Mouse (Mus musculus) kidney, adult 2 months (tissue): ENCODE results near the gene Pla2g1b. TPM values are rescaled to one million over a fixed set of nuclear protein-coding genes. Genes with fewer than 3 reads are reported as not detected.

ENCODE experiments used
- DNase-seq: peaks from one replicate; pipeline ENCODE4 v3.0.0; 2021
- H3K27ac ChIP-seq: fragments of 200-500 bp; 2 replicates; pipeline ENCODE4 v1.5.1; 2012; ENCODE audit warnings: low read depth, low read length, control low read depth, inconsistent platforms; ENCODE audit not compliant: insufficient read depth
- H3K27me3 ChIP-seq: fragments of 200-500 bp; replicated peaks from 2 replicates; pipeline ENCODE4 v1.6.1; 2012; ENCODE audit warnings: mild to moderate bottlenecking, moderate library complexity, low read length, inconsistent platforms; ENCODE audit not compliant: control insufficient read depth, insufficient read depth
- H3K36me3 ChIP-seq: fragments of 200-500 bp; 2 replicates; pipeline ENCODE4 v1.6.1; 2012; ENCODE audit warnings: mild to moderate bottlenecking, moderate library complexity, low read length, inconsistent platforms; ENCODE audit not compliant: control insufficient read depth, insufficient read depth
- H3K4me1 ChIP-seq: fragments of 200-500 bp; 2 replicates; pipeline ENCODE4 v1.6.1; 2011; ENCODE audit warnings: low read length; ENCODE audit not compliant: control insufficient read depth, insufficient read depth
- H3K4me3 ChIP-seq: fragments of 200-500 bp; 2 replicates; pipeline ENCODE4 v1.5.1; 2011; ENCODE audit warnings: mild to moderate bottlenecking, low read depth, low read length, control low read depth; ENCODE audit not compliant: insufficient read depth
- CTCF ChIP-seq: fragments of 200-500 bp; conservative IDR thresholded peaks from 2 replicates; pipeline ENCODE4 v1.5.1; 2011; ENCODE audit warnings: low read depth, mild to moderate bottlenecking, control low read depth, low read length, moderate library complexity, mixed read lengths; ENCODE audit not compliant: insufficient read depth, insufficient read length
- POLR2A ChIP-seq: fragments of 200-500 bp; IDR thresholded peaks from one replicate; pipeline ENCODE4 v1.6.1; 2011; ENCODE audit warnings: low read depth, low read length, control low read depth
- WGBS: fragments of 180-500 bp; shearing (Covaris S2); methylation state at CpG from one replicate; pipeline ENCODE4 v1.1.7; 2018; 5-methylcytosine and 5-hydroxymethylcytosine counted together
- polyA plus RNA-seq: library from polyadenylated mRNA; depleted of rRNA; stranded (reverse); fragments of >200 nt; gene quantifications from 2 replicates; pipeline ENCODE4 v1.2.3, GENCODE M21; 2012

Pla2g1b gene
- polyA plus RNA-seq, 1 experiment: 0.74 TPM

- no peak for TF ChIP-seq POLR2A
- TF ChIP-seq CTCF: no peak
- Histone ChIP-seq H3K36me3 (no peaks in the 10 kb centered on the region), H3K27ac (no peak overlapping the region), H3K4me3 (no peak overlapping the region), H3K4me1 (no peaks in the 10 kb centered on the region), H3K27me3 (no peaks in the 10 kb centered on the region)
- WGBS: 91% methylated on average over 3 of the region's 3 CpGs
- DNase-seq: no peak
Measured at GRCm38 (mm10) chr5:115449247-115449646, 16.8 kb upstream of the Pla2g1b start.

GRCm38 (mm10) chr5:115450410-115451317 is 15.4 kb upstream of the Pla2g1b start:
- WGBS: 90% methylated on average over 27 of the region's 27 CpGs
- Histone ChIP-seq H3K4me3 (no peak overlapping the region), H3K4me1 (no peaks in the 10 kb centered on the region), H3K27me3 (no peaks in the 10 kb centered on the region), H3K36me3 (no peaks in the 10 kb centered on the region), H3K27ac (no peak overlapping the region)
- TF ChIP-seq CTCF: no peak
- TF ChIP-seq POLR2A: no peak
- DNase-seq: no peak

GRCm38 (mm10) chr5:115454422-115455090 is 11.5 kb upstream of the Pla2g1b start:
- H3K4me1 ChIP-seq: no peaks in the 10 kb centered on the region; the same call in 1 of the 2 replicates
- no peak overlapping the region for H3K27ac ChIP-seq
- no peak overlapping the region for H3K4me3 ChIP-seq
- no peaks in the 10 kb centered on the region; the same call in 1 of the 2 replicates for H3K27me3 ChIP-seq
- H3K36me3 ChIP-seq: no peaks in the 10 kb centered on the region
- DNase-seq: no peak
- WGBS: 82% methylated on average over 12 of the region's 12 CpGs
- TF ChIP-seq CTCF (no peak), POLR2A (no peak)

GRCm38 (mm10) chr5:115455838-115456237 is 10.2 kb upstream of the Pla2g1b start:
- H3K27ac ChIP-seq: no peak overlapping the region
- no peaks in the 10 kb centered on the region; the same call in 1 of the 2 replicates for H3K4me1 ChIP-seq
- no peak for DNase-seq
- TF ChIP-seq CTCF (no peak), POLR2A (no peak)
- H3K36me3 ChIP-seq: no peaks in the 10 kb centered on the region
- H3K4me3 ChIP-seq: no peak overlapping the region
- H3K27me3 ChIP-seq: no peaks in the 10 kb centered on the region; the same call in 1 of the 2 replicates
- 69% methylated on average over 7 of the region's 7 CpGs for WGBS

- Histone ChIP-seq H3K36me3 (no peaks in the 10 kb centered on the region), H3K4me1 (no peaks in the 10 kb centered on the region; the same call in 1 of the 2 replicates), H3K27ac (no peak overlapping the region), H3K27me3 (no peaks in the 10 kb centered on the region; the same call in 1 of the 2 replicates), H3K4me3 (no peak overlapping the region)
- 58% methylated on average over 13 of the region's 13 CpGs for WGBS
- TF ChIP-seq CTCF: no peak
- TF ChIP-seq POLR2A: no peak
- DNase-seq: peak; percentile 44
Measured at GRCm38 (mm10) chr5:115458918-115459317, 7.1 kb upstream of the Pla2g1b start.

- TF ChIP-seq POLR2A (no peak), CTCF (no peak)
- no peaks in the 10 kb centered on the region for H3K27me3 ChIP-seq
- WGBS: 75% methylated on average over 18 of the region's 18 CpGs
- H3K36me3 ChIP-seq: no peaks in the 10 kb centered on the region
- no peak for DNase-seq
- no peaks in the 10 kb centered on the region for H3K4me1 ChIP-seq
- no peak overlapping the region for H3K4me3 ChIP-seq
- no peak overlapping the region for H3K27ac ChIP-seq
Measured at GRCm38 (mm10) chr5:115464408-115465115, 1.5 kb upstream of the Pla2g1b start.
